Comparison of ENCODE assay signal across 16 mouse cellular contexts in the genomic region with DNA sequence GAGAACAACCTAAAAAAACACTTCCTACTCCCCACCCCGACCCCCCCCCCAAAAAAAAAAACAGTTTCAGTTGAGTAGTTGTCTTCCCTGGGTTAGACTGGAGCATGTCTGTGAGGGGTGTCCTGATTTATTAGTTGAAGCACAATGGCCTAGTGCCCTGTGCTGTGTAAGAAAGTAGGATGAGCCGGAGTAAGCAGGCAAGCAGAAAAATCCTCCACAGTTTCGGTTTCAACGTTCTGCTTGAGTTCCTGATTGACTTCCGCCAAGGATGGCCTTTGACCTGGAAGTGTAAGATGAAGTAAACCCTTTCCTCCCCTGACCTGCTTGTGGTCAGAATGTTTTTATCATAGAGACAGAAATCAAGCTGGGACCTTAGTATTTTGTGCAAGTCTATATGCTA.
DNase-seq lines count a peak whose midpoint lies in the region; ATAC-seq and TF ChIP-seq lines count a peak whose summit lies in the region.
"Had no signal": no experiment of that assay in that cellular context is flagged by ENCODE, and none has a peak within 500 bp of the region (broad histone marks: within the 10 kb centered on the region; RNA-seq: fewer than 3 reads in every experiment).

No protein-coding gene starts in this region.

- TF ChIP-seq CTCF in kidney, adult 2 months (conservative IDR thresholded peaks at IDR 0.05; ENCODE audit: insufficient read depth, insufficient read length, low read depth, low read length), result no peak

- peak; percentile 37; the same call in 1 of the 2 replicates for ATAC-seq in neural tube, embryonic 12.5 days (ENCODE audit: low FRiP score, low read depth)
- ATAC-seq in neural tube, embryonic 15.5 days (ENCODE audit: low FRiP score), result no peak
- no peak for ATAC-seq in midbrain, embryonic 16.5 days
- ATAC-seq: hindbrain, embryonic 16.5 days had no signal

- no peak overlapping the region for H3K4me3 ChIP-seq in neural tube, embryonic 12.5 days
- no peak overlapping the region for H3K4me3 ChIP-seq in neural tube, embryonic 15.5 days (replicated peaks)
- peak overlapping the region; percentile 41; the same call in 1 of the 2 replicates for H3K4me3 ChIP-seq in kidney, adult 2 months (ENCODE audit: insufficient read depth, low read depth, low read length)
- no peak overlapping the region for H3K4me3 ChIP-seq in midbrain, embryonic 16.5 days (ENCODE audit: low read depth, low read length)
- H3K4me3 ChIP-seq: embryonic facial prominence, embryonic 13.5 days; heart, embryonic 10.5 days; limb, embryonic 15.5 days; megakaryocyte, embryonic 14.5 days had no signal

- peak; percentile 66 for DNase-seq in kidney, adult 2 months
- DNase-seq in kidney, postnatal 10 days, result peak; percentile 50
- DNase-seq in mesoderm, embryonic 11.5 days (ENCODE audit: low read depth, low spot score), result peak; percentile 37
- no peak for DNase-seq in gastrocnemius, adult 8-10 months (ENCODE audit: low spot score in 2 of 2)
- DNase-seq: cerebellum, postnatal 36 days; gastrocnemius, postnatal 36 days; heart, postnatal 14 days; thymus, postnatal 4 days had no signal

- 52% methylated on average over 5 of the region's 5 CpGs for WGBS in neural tube, embryonic 12.5 days
- 46% methylated on average over 5 of the region's 5 CpGs for WGBS in neural tube, embryonic 15.5 days
- 13% methylated on average over 5 of the region's 5 CpGs for WGBS in kidney, adult 2 months
- WGBS in midbrain, embryonic 16.5 days, result 59% methylated on average over 5 of the region's 5 CpGs

- no peak overlapping the region for H3K9ac ChIP-seq in neural tube, embryonic 12.5 days
- no peak overlapping the region for H3K9ac ChIP-seq in neural tube, embryonic 15.5 days (replicated peaks)
- H3K9ac ChIP-seq in midbrain, embryonic 16.5 days (ENCODE audit: low read depth, low read length), result no peak overlapping the region
- H3K9ac ChIP-seq: embryonic facial prominence, embryonic 13.5 days; limb, embryonic 15.5 days had no signal

- H3K4me1 ChIP-seq in neural tube, embryonic 12.5 days, result peaks cover 6% of the 10 kb centered on the region; the same call in 1 of the 2 replicates
- H3K4me1 ChIP-seq in neural tube, embryonic 15.5 days, result 0 out of 2 replicates have a peak, but pooled peaks cover 2% of the 10 kb centered on the region
- no peaks in the 10 kb centered on the region; the same call in 1 of the 2 replicates for H3K4me1 ChIP-seq in kidney, adult 2 months (ENCODE audit: control insufficient read depth, insufficient read depth, low read length)
- 0 out of 2 replicates have a peak, but pooled peaks cover 2% of the 10 kb centered on the region for H3K4me1 ChIP-seq in midbrain, embryonic 16.5 days (ENCODE audit: control insufficient read depth, insufficient read depth, low read length)
- H3K4me1 ChIP-seq: embryonic facial prominence, embryonic 13.5 days; heart, embryonic 10.5 days; limb, embryonic 15.5 days had no signal

- no peaks in the 10 kb centered on the region for H3K36me3 ChIP-seq in neural tube, embryonic 12.5 days
- H3K36me3 ChIP-seq in neural tube, embryonic 15.5 days, result no peaks in the 10 kb centered on the region
- H3K36me3 ChIP-seq in kidney, adult 2 months (ENCODE audit: control insufficient read depth, insufficient read depth, low read length), result no peaks in the 10 kb centered on the region
- no peaks in the 10 kb centered on the region for H3K36me3 ChIP-seq in midbrain, embryonic 16.5 days (ENCODE audit: control insufficient read depth, insufficient read depth, low read length)
- H3K36me3 ChIP-seq: embryonic facial prominence, embryonic 13.5 days; heart, embryonic 10.5 days; limb, embryonic 15.5 days had no signal

- no peaks in the 10 kb centered on the region for H3K9me3 ChIP-seq in neural tube, embryonic 12.5 days
- H3K9me3 ChIP-seq in neural tube, embryonic 15.5 days (replicated peaks), result no peaks in the 10 kb centered on the region
- no peaks in the 10 kb centered on the region for H3K9me3 ChIP-seq in midbrain, embryonic 16.5 days (replicated peaks; ENCODE audit: control insufficient read depth, low read length, poor library complexity, severe bottlenecking)
- H3K9me3 ChIP-seq: embryonic facial prominence, embryonic 13.5 days; heart, embryonic 10.5 days; limb, embryonic 15.5 days; megakaryocyte, embryonic 14.5 days had no signal

- no peak for TF ChIP-seq POLR2A in kidney, adult 2 months (IDR thresholded peaks at IDR 0.05; ENCODE audit: low read depth, low read length)

- no peaks in the 10 kb centered on the region for H3K27me3 ChIP-seq in neural tube, embryonic 12.5 days (replicated peaks)
- H3K27me3 ChIP-seq in neural tube, embryonic 15.5 days (replicated peaks), result no peaks in the 10 kb centered on the region
- H3K27me3 ChIP-seq in kidney, adult 2 months (replicated peaks; ENCODE audit: control insufficient read depth, insufficient read depth, low read length), result no peaks in the 10 kb centered on the region
- H3K27me3 ChIP-seq in midbrain, embryonic 16.5 days (ENCODE audit: control insufficient read depth, insufficient read depth, low read depth, low read length), result no peaks in the 10 kb centered on the region
- H3K27me3 ChIP-seq: embryonic facial prominence, embryonic 13.5 days; limb, embryonic 15.5 days; megakaryocyte, embryonic 14.5 days had no signal

- no peak overlapping the region for H3K4me2 ChIP-seq in neural tube, embryonic 12.5 days (replicated peaks)
- no peak overlapping the region for H3K4me2 ChIP-seq in neural tube, embryonic 15.5 days
- no peak overlapping the region for H3K4me2 ChIP-seq in midbrain, embryonic 16.5 days (ENCODE audit: low read length)
- H3K4me2 ChIP-seq: embryonic facial prominence, embryonic 13.5 days; limb, embryonic 15.5 days had no signal

- H3K27ac ChIP-seq in neural tube, embryonic 12.5 days, result no peak overlapping the region
- no peak overlapping the region for H3K27ac ChIP-seq in neural tube, embryonic 15.5 days (replicated peaks)
- no peak overlapping the region for H3K27ac ChIP-seq in kidney, adult 2 months (ENCODE audit: insufficient read depth, low read depth, low read length)
- H3K27ac ChIP-seq in midbrain, embryonic 16.5 days (ENCODE audit: low read length), result no peak overlapping the region
- H3K27ac ChIP-seq: embryonic facial prominence, embryonic 13.5 days; heart, embryonic 10.5 days; limb, embryonic 15.5 days had no signal

Comparison
In these comparisons a context has a peak if more than half of its experiments do, and no peak if none do; other contexts are left out.
1. DNase-seq: peak in kidney, adult 2 months (single experiment), kidney, postnatal 10 days (single experiment) and mesoderm, embryonic 11.5 days (single experiment); none in gastrocnemius, adult 8-10 months (0 of 2).